Mouse (Mus musculus) heart, embryonic 14.5 days (tissue): ENCODE data around the gene Crkl. TPM values are rescaled to one million over a fixed set of nuclear protein-coding genes. Genes with fewer than 3 reads are reported as not detected.

Source experiments
- ATAC-seq: fragments of 200-750 bp; cut with Nextera tagmentation; 2 replicates; pipeline ENCODE4 v1.8.0; 2017; ENCODE audit warnings: low read depth, moderate TSS enrichment; ENCODE audit not compliant: insufficient number of reproducible peaks, insufficient read depth, low FRiP score
- H3K27ac ChIP-seq, 2 experiments: fragments of 200-500 bp in 1 of 2; fragments of 300-500 bp in 1 of 2; sonication (generic) in 1 of 2; replicated peaks in 1 of 2; 2 replicates each; pipeline ENCODE4 v1.5.1; 2012 to 2014; ENCODE audit warnings: low read depth in 2 of 2, low read length in 2 of 2, control low read depth in 1 of 2, mild to moderate bottlenecking in 1 of 2, mixed read lengths in 1 of 2; ENCODE audit not compliant: control insufficient read depth in 1 of 2, insufficient read depth in 1 of 2
- H3K27me3 ChIP-seq: fragments of 300-500 bp; sonication (generic); 2 replicates; pipeline ENCODE4 v1.6.1; 2014; ENCODE audit warnings: mild to moderate bottlenecking, low read length, control low read depth; ENCODE audit not compliant: control insufficient read depth, insufficient read depth
- H3K36me3 ChIP-seq: fragments of 300-500 bp; sonication (generic); 2 replicates; pipeline ENCODE4 v1.6.1; 2014; ENCODE audit warnings: mild to moderate bottlenecking, control low read depth, low read length, mixed read lengths; ENCODE audit not compliant: control insufficient read depth, insufficient read depth
- H3K4me1 ChIP-seq, 2 experiments: fragments of 200-500 bp in 1 of 2; fragments of 300-500 bp in 1 of 2; sonication (generic) in 1 of 2; 2 replicates each; pipeline ENCODE4 v1.6.1; 2012 to 2014; ENCODE audit warnings: low read length in 2 of 2, control low read depth in 1 of 2, mixed read lengths in 1 of 2; ENCODE audit not compliant: control insufficient read depth in 2 of 2, insufficient read depth in 2 of 2
- H3K4me2 ChIP-seq: fragments of 300-500 bp; sonication (generic); 2 replicates; pipeline ENCODE4 v1.6.1; 2014; ENCODE audit warnings: mild to moderate bottlenecking, low read length
- H3K4me3 ChIP-seq, 2 experiments: fragments of 200-500 bp in 1 of 2; fragments of 300-500 bp in 1 of 2; sonication (generic) in 1 of 2; 2 replicates each; pipeline ENCODE4 v1.5.1; 2012 to 2014; ENCODE audit warnings: low read length in 2 of 2, mild to moderate bottlenecking in 2 of 2, control low read depth in 1 of 2, low read depth in 1 of 2, moderate library complexity in 1 of 2; ENCODE audit not compliant: control insufficient read depth in 1 of 2, insufficient read depth in 1 of 2
- H3K9ac ChIP-seq: fragments of 300-500 bp; sonication (generic); 2 replicates; pipeline ENCODE4 v1.6.1; 2014; ENCODE audit warnings: mild to moderate bottlenecking, low read length
- H3K9me3 ChIP-seq: fragments of 300-500 bp; sonication (generic); 2 replicates; pipeline ENCODE4 v1.6.1; 2016; ENCODE audit warnings: low read length, control low read depth; ENCODE audit not compliant: control insufficient read depth
- WGBS: fragments of 180-500 bp; shearing (Covaris S2); extraction: QIAGEN DNeasy Blood & Tissue Kit; methylation state at CpG from one replicate; pipeline ENCODE4 v1.1.7; 2014; 5-methylcytosine and 5-hydroxymethylcytosine counted together
- polyA plus RNA-seq: library from polyadenylated mRNA; unstranded; fragments of >200 nt; fragmentation: Nextera tagmentation; extraction: Ambion mirVana; gene quantifications from 2 replicates; pipeline ENCODE4 v1.2.1, GENCODE M21; 2014

Crkl gene
- polyA plus RNA-seq, 1 experiment from 2014 or later = 40.7 TPM

DNA sequence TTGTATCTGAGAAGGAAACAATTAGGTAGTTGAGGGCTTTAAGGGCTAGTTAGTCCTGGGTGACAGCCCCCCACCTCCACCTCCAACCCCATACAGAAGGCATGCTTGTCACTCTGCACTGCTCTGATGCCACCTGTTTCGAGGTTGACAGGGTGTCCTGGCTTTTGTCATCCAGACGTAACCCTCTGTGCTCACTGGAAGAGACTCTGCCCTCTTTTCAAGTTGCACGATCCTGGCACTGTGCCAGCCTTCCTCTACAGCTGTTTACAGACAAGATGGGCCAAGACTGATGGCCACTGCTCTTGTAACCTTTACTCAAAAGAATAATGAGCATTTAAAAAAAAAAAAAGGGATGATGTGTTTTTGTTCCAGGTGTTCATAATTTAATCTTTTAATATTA lies 34.7 kb downstream of the Crkl start:
- Histone ChIP-seq H3K9ac (no peak overlapping the region), H3K27ac (peak overlapping the region in 1 of 2 experiments; percentile 60; a peak in 1 of 4 replicates), H3K4me1 (peaks cover 9 to 30% of the 10 kb centered on the region in 2 experiments), H3K36me3 (peaks cover 46% of the 10 kb centered on the region), H3K9me3 (no peaks in the 10 kb centered on the region), H3K4me3 (no peak overlapping the region), H3K4me2 (no peak overlapping the region), H3K27me3 (peaks cover 16% of the 10 kb centered on the region; the same call in 1 of the 2 replicates)
- ATAC-seq = peak; percentile 76
- 5% methylated on average over 3 of the region's 3 CpGs for WGBS

DNA sequence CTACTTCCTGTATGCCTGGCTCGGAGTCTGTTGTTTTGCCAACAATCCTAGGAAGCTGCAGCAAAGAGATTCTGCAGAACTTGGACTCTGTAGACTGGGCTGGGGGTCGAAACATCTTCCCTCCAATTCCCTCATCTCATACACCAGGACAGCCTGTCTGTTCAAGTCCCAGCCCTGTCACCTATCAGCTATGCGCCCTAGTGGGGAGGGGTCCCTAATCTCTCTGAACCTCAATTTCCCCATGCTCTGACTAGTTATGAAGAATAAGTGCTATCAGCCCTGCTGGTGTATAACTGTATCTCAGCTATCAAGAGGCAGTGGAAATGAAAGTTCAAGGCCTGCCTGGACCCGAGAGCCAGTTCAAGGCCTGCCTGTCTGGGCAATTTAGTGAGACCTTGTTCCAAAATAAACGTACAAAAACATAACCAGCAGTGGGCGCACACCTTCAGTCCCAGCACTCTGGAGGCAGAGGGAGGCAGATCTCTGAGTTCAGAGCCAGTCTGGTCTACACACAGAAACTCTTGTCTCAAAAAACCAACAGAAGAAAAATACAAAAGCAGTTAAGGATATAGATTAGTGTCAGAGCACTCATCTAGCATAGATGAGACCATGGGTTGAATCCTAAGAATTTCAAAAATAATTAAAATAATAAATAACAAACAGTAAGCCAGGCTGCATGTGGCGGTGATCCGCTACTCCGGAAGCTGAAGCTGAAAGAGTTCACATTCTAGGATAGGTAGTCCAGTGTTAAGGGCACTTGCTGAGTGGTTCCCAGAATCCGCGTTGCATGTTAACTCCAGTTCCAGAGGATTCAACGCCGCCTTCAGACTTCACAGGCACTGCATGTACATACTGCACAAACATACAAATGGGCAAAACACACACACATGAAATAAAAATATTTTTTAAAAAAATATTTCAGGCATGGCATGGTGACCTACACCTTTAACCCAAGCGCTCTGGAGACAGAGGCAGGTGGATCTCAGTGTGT lies 37.0 kb downstream of the Crkl start:
- Histone ChIP-seq H3K4me3 (peak overlapping the region; percentile 48 to 55), H3K27ac (no peak overlapping the region), H3K36me3 (peaks cover 32% of the 10 kb centered on the region), H3K4me1 (peaks cover 9 to 30% of the 10 kb centered on the region in 2 experiments), H3K9me3 (no peaks in the 10 kb centered on the region), H3K27me3 (peaks cover 16% of the 10 kb centered on the region; the same call in 1 of the 2 replicates), H3K9ac (peak overlapping the region; percentile 75), H3K4me2 (peak overlapping the region; percentile 96)
- ATAC-seq = no peak
- whole genome bisulfite sequencing = 47% methylated on average over 14 of the region's 14 CpGs

GRCm38 (mm10) chr16:17489469-17490111 lies 37.8 kb downstream of the Crkl start, which contains the start of gene Aifm3:
Gene Aifm3, plus strand, starts transcription at chr16:17489611.
- Histone ChIP-seq H3K4me1 (peaks cover 9 to 30% of the 10 kb centered on the region in 2 experiments), H3K9ac (peak within 1 kb of the TSS; percentile 75), H3K4me2 (peak within 1 kb of the TSS; percentile 96), H3K36me3 (peaks cover 24% of the 10 kb centered on the region), H3K27ac (no peak within 1 kb of the TSS), H3K27me3 (peaks cover 16% of the 10 kb centered on the region; the same call in 1 of the 2 replicates), H3K4me3 (peak within 1 kb of the TSS; percentile 48 to 55), H3K9me3 (no peaks in the 10 kb centered on the region)
- ATAC-seq = peak; percentile 27; the same call in 1 of the 2 replicates
- under 1% methylated on average over 41 of the region's 47 CpGs for WGBS

- peaks cover 9 to 20% of the 10 kb centered on the region in 2 experiments for H3K4me1 ChIP-seq
- no peak overlapping the region for H3K27ac ChIP-seq
- 89% methylated on average over 5 of the region's 5 CpGs for WGBS
- no peak overlapping the region for H3K4me2 ChIP-seq
- H3K4me3 ChIP-seq = no peak overlapping the region
- peaks cover 11% of the 10 kb centered on the region for H3K36me3 ChIP-seq
- ATAC-seq = no peak
- H3K9me3 ChIP-seq = no peaks in the 10 kb centered on the region
- H3K27me3 ChIP-seq = peaks cover 16% of the 10 kb centered on the region; the same call in 1 of the 2 replicates
- H3K9ac ChIP-seq = no peak overlapping the region
Measured at GRCm38 (mm10) chr16:17491154-17491553, 39.4 kb downstream of the Crkl start.

DNA sequence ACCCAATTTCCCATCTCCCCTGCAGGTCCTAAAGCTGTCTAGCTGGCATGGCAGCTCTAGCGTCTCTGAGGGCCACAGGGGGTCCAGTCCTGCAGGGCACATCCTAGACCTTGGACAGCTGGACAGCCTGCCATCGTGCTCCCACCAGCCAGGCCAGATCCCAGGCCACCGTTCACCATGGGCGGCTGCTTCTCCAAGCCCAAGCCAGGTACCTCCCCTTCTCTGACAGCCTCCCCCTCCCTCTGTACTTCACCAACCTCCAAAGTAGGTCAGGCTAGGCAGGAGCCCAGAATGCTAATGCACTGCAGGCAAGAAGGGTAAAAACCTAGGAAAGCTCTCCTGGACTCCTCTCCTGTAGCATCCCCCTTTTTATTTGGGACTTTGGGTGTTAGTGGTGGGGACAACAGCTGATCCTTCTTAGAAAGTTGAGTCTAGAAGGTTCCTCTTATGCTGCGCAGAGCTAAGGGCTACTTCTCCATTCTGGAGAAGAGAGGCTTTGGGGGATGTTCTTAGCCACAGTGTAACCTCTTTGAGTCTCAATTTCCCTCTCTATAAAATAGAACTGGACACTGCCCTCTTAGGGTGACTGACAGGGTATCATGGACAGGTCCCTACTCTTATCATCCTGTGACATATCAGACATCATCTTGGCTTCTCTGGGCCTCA lies 40.2 kb downstream of the Crkl start:
- WGBS = 63% methylated on average over 5 of the region's 5 CpGs
- H3K36me3 ChIP-seq = peaks cover 11% of the 10 kb centered on the region
- no peaks in the 10 kb centered on the region for H3K9me3 ChIP-seq
- H3K27me3 ChIP-seq = peaks cover 16% of the 10 kb centered on the region; the same call in 1 of the 2 replicates
- H3K9ac ChIP-seq = no peak overlapping the region
- H3K4me2 ChIP-seq = no peak overlapping the region
- no peak overlapping the region for H3K27ac ChIP-seq
- ATAC-seq = no peak
- peaks cover 13 to 20% of the 10 kb centered on the region in 2 experiments for H3K4me1 ChIP-seq
- H3K4me3 ChIP-seq = no peak overlapping the region

DNA sequence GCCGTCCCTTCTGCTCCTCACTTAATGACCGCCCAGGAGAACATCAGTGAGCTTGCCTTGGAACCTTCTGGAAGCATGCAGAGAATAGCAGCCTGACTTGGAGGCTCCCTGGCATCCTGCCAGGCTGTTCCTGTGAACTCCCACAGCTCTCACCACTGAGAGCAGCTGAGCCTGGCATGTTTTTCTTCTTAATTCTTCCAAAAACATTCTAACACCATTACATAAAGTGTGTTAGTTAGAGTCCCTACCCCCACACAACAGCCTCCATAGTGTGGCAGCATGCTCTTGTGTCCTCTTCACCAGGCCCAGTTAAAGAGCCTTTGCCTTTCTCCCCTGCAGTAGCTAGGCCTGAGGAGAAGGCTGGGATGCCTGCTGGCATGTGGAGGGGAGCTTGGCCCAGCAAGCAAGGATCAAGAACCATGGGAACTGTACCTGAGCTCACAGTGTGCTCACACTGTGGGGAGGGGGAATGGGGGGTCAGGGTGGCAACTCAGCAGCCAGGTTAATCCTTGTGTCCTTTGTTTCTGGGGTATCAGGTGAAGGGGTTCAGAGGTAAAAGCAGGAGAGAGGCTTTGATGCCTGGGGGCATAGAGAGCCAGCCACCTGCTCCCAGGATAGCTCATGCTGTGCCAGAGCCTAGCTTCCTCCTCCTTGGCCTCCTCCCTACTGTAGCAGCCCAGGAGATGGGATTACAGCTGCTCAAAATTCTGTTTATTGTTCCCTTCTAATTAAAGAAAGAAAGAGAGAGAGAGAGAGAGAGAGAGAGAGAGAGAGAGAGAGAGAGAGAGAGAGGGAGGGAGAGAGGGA lies 44.9 kb downstream of the Crkl start:
- Histone ChIP-seq H3K36me3 (no peaks in the 10 kb centered on the region), H3K27ac (0 out of 4 replicates have a peak overlapping the region, but pooled peaks of 1 of the 2 experiments have one; percentile 9), H3K4me1 (peaks cover 10 to 13% of the 10 kb centered on the region in 2 experiments), H3K4me2 (no peak overlapping the region), H3K27me3 (no peaks in the 10 kb centered on the region), H3K4me3 (no peak overlapping the region), H3K9me3 (no peaks in the 10 kb centered on the region), H3K9ac (peak overlapping the region; percentile 30)
- 30% methylated on average over 2 of the region's 2 CpGs for whole genome bisulfite sequencing
- no peak for ATAC-seq
